Mouse (Mus musculus) NIH3T3 (cell line): Measurements from ENCODE around the gene Sv2c.

Experiments used
- DNase-seq: peaks from one replicate; pipeline ENCODE4 v3.0.0-alpha.2; 2012; ENCODE audit warnings: low read depth

Sv2c gene

DNA sequence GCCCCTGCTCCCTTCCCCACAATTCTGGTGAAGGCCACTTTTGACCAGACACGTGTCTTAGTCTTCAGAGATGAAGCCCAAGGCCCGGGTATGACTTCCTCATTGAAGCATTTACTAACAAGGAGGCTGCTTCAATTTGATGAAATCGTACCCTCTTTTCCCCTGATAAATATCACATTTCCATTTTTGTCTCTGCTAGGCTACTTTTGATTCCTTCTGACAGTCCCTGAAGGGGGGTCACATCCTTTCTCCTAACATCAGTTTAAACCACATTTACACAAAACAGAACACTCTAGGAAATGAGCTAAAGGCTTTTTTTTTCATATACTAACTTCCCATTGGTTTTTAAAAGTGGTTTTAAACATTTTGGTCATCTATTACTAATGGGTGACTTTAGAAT is 79.6 kb downstream of the Sv2c start:
- no peak for DNase-seq

DNA sequence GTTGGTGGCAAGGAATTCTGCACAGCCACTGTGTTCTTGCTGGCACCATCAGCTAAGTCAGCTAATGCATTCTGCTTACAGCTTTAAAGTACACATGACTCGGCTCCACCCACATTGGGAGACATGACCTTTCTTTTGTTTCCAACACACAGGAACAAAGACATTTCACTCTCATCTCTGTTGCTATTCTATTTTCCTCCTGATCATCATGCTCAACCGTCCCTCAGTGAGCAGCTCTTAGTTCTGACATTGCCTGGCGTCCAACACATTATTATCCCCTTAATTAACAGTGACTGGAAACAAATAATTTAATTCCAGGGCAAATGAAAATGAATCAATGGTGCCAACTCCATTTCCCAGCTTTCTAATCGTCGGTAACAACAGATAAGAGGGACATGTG is 87.0 kb downstream of the Sv2c start:
- no peak for DNase-seq

- no peak for DNase-seq
These were observed 91.9 kb downstream of the Sv2c start for GRCm38 (mm10) chr13:96040275-96041042.

DNA sequence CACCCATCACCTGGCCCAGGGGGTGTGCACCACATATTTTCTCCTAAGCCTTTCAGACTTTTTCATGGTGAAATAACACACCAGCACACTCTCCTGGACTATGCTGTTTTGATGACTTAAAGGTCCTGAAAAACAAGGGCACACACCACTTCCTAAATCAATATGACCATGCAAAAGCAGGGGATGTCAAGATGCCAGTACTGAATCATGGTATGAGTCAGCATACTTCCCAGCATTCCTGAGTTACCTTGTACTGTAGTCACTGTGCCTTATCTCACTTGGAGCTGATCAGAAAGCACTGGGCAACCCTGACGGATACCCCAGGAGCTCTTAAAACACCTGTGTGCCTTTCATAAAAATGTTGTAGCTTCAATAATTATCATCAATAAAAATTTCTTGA is 92.8 kb downstream of the Sv2c start:
- no peak for DNase-seq

- peak; percentile 44 for DNase-seq
These were observed 101.8 kb downstream of the Sv2c start for GRCm38 (mm10) chr13:96030368-96031223.

GRCm38 (mm10) chr13:96023858-96024257 is 108.5 kb downstream of the Sv2c start:
- no peak for DNase-seq

- no peak for DNase-seq
These were observed 116.9 kb downstream of the Sv2c start for GRCm38 (mm10) chr13:96015516-96015915.

DNA sequence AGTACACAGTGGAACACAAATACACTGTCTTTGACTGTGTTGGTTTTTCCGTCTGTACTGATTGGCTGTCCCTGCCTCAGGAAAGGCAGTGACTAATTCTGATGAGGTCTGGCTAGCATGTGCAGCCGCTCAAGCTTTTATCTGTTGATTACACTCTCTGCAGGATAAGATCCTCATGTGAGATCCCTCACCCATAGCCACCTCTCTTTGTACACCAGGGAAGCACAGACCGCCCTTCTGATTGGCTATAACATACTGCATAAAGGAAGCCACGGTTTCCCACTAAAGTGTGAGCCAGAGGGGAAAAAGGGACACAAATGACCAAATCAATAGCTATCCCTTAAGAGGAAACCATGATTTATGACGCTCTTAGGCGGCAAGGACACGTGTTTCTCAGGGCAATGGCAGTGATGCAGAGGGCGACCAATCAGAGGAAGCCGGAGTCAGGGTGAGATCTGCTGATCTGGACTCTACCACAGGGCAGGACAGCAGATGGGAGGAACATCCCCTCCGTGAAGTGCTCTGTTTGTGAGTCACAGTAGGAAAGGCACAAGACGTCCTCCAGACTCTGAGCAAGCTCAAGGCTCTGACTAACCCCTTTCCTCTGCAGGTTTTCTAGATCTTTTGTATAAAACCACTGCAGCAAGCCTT is 121.4 kb downstream of the Sv2c start:
- DNase-seq, result no peak

DNA sequence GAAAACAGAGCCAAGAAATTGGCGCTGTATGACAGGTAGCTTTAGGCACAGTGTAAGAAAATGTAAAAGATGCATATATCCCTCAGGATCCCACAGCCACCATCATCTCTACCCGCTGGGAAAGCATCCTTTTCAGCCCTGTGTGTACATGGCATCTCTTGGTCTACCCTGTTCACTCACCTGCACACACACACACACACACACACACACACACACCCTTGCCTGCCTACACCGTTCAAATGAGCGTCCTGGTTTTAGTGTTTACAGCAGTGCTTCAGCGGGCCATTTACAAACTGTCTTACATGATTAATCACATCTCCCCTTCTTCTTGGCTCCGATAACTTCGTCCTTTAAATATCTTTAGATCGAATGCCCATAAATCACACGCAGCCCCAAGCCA is 123.4 kb downstream of the Sv2c start:
- DNase-seq, result no peak

- no peak for DNase-seq
These were observed 124.2 kb downstream of the Sv2c start for GRCm38 (mm10) chr13:96008154-96008553.

- no peak for DNase-seq
These were observed 128.8 kb downstream of the Sv2c start for GRCm38 (mm10) chr13:96003539-96003938.

- peak; percentile 3 for DNase-seq
These were observed 129.9 kb downstream of the Sv2c start for GRCm38 (mm10) chr13:96002475-96002874.

GRCm38 (mm10) chr13:95999396-95999795 is 133.0 kb downstream of the Sv2c start:
- no peak for DNase-seq

DNA sequence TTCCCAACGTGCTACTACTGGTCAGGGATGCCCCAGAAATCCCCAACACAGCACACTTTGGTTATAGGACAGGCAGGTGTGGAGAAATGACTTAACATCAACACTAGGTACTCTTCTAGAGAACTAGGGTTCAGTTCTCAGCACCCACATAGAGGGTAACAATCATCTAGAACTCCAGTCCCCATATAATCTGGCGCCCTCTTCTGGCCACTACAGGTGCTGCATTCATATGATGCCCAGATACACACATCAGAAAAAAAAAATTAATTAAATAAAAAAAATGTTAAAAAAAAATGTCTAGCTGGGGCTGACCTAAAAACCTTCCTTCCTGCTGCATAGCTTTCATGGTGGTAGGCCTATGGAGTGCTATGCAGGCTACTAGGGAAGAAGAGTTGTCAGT is 135.1 kb downstream of the Sv2c start:
- DNase-seq, result no peak

DNA sequence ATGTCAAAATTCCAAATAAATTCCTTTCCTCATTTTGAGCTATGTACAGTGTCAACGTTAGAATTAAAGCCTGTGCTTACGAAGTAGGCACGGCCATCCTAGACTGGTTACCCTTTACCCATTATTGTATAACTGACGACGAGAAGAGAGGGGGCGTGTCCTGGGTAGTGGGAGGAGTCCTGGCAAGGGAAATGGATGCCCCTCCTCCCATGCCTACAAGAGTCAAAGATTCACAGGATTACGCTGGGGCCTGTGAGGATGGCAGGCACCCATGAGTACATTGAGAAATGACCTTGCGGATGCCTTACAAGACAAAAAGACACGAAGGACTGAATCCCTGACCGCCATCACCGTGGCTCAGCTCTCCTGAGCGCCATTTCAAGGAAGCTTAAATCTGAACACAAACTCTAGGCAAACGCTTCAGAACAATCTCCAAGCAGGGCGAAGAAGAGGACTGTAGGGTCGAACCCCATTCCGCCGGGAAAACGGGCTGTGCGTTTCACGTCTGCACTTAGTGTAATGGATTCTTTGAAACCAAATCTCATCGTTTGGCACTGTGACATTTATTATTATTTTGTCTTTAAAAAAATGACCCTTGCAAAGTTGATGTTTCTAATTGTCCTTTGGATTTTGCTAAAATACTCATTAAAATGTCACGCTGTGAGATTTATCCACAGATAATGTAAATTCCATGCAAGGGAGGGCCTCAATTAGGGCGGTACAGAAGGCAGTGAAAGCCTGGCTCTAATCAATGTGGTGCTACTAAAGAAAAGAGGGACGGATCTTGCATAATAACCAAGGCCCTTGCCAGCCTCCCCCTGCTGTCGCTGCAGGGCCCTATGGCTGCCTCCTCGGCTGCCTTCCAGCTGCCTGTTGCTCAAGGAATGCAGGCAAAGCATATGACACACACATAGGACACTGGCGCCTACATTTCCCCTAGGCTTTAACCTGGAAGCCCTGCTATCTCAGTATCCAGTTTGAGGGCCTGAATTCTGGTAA is 137.4 kb downstream of the Sv2c start:
- DNase-seq, result no peak

DNA sequence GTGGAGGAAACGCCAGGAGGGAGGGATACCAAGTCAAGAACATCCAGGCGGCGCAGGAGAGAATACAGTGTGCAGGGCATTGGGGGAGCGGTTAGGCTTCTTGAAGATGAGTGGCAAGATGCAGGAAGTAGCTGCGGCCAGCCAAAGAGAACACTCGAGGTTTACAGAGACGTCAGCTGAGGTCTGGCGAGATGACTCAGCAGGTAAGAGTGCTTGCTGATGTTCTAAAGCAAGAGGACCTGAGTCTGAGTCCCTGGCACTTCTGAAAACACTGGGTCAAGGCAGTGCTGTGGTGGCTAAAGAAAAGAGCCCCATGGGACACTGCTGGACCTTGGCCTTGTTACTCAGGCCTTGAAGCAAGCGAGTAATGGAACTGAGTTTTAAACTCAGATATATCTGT is 144.2 kb downstream of the Sv2c start:
- DNase-seq, result no peak

DNA sequence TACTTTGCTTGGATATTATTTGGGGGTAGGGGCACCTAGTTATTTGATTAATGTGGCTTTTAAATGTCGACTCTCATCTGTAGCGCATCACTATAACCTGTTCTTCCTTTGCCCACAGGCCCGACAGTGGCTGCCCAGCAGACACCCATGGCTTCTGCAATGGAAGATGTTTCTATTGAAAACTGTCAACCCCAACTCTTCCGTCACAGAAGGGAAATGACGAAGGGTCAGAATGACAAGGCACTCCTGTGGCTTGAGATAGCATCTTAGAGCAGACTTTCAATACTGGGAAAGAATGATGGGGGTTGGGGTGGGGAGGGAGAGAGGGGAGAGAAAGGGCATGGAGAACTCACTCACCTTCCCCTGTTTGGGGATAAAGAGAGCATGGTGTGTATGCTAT is 145.2 kb downstream of the Sv2c start:
- DNase-seq, result no peak

DNA sequence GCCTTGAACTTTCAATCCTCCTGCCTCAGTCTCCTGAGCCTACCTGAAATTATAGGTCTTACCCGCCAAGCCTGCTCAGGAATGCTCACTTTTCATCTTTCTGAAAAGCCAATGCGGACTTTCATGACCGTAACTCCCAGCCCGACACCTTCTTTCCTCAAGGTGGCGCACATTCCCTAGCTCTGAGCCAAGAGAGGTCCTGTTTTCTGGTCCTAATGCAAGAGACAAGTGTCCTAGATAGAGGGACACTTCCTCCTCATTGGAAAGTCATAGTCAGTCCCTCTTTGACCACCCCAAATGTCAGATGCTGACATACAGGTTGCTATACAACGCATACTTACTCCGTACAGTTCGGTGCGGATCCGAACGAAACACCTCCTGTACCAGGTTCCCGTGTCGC is 146.0 kb downstream of the Sv2c start:
- DNase-seq, result peak; percentile 2

DNA sequence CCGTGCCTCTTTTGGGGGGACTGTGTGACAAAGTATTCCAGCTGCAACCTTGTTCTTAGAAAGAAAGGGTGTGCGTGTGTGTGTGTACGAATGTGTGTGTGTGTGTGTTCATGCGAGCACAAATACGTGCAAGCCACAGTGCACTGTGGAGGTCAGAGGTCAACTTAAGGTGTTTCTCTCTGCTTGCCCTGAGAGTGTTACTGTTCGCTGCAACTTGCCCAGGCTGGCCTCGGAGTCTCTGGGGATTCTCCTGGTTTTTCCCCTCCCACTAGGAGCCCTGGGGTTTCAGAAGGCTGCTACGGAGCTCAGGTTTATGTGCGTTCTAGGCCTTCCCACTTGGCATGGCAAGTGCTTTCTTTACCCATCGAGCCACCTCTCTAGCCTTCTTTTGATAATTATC is 157.2 kb downstream of the Sv2c start:
- DNase-seq, result no peak

DNA sequence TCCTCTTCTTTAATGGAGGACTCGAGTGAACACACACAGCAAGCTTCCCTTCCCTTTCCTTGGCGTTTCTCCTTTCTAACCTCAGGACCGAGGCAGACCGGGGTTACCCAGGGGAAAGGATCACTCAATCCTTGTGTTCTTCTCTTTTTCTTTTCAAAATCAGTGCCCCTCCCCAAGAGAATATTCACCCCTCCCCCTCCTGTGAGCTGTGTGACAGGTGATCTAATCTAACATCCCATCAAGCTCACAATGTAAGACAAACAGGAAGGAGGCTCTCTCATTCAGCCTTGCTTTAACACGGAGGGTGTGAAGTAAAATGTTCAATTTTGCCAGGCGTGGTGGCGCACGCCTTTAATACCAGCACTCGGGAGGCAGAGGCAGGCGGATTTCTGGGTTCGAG is 158.3 kb downstream of the Sv2c start:
- DNase-seq, result no peak

DNA sequence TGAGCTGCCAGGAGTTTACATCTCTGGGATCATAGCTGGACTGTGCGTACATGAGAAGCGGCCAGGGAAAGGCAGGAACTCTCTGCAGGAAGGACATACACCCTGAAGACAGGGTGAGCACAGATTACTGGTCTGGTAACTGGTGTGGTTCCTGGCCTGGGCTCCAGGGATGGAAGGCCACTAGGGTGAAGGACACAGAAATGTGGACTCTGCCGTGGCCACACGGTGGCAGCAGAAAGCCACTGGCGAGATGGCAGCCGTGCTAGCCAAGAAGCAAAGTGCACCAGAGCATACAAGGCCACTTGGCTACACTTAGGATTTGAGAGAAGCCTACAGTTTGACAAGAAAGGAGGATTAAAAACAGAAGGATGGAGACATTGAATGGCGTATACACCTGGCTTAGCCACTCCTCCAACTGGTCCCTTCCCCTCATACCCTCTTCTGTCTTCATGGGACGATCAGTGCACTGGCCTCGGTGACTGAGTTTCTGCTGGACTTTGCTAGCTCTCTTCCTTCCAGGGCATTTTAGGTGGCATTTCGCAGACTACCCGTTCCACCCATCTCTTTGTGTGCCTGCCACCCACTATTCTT is 158.9 kb downstream of the Sv2c start:
- DNase-seq, result peak; percentile 64
